Mouse (Mus musculus): ENCODE measurements at regions not wholly inside any gene's neighbourhood (a gene's known extent, or its start where the extent isn't known, plus 50 kb on each side); places are given as distances from the start of the nearest gene placed in this dataset.

GRCm38 (mm10) chr15:27160986-27161385 lies 265.6 kb upstream of the Fbxl7 start:
- H3K27ac ChIP-seq (ENCODE audit: low read depth, low read length): no peak overlapping the region
- no peak for TF ChIP-seq CTCF (IDR thresholded peaks at IDR 0.05; ENCODE audit: low read depth)
- H3K9me3 ChIP-seq (ENCODE audit: control insufficient read depth): no peaks in the 10 kb centered on the region
- 68% methylated on average over 5 of the region's 5 CpGs for WGBS
- no peaks in the 10 kb centered on the region for H3K4me1 ChIP-seq (replicated peaks; ENCODE audit: control insufficient read depth, insufficient read depth, low read length)
- no peaks in the 10 kb centered on the region for H3K36me3 ChIP-seq (ENCODE audit: control insufficient read depth, insufficient read depth)
- no peak overlapping the region for H3K9ac ChIP-seq (ENCODE audit: low read depth, low read length)
- no peak overlapping the region for H3K4me2 ChIP-seq (replicated peaks; ENCODE audit: low read depth)
- H3K27me3 ChIP-seq (replicated peaks; ENCODE audit: control insufficient read depth, insufficient read depth, low read length): no peaks in the 10 kb centered on the region
- no peak overlapping the region for H3K4me3 ChIP-seq (ENCODE audit: low read depth, low read length)
- no peak for ATAC-seq

- Histone ChIP-seq H3K4me3 (ENCODE audit: low read depth, low read length) (no peak overlapping the region), H3K4me2 (replicated peaks; ENCODE audit: low read depth) (no peak overlapping the region), H3K27me3 (replicated peaks; ENCODE audit: control insufficient read depth, insufficient read depth, low read length) (no peaks in the 10 kb centered on the region), H3K4me1 (replicated peaks; ENCODE audit: control insufficient read depth, insufficient read depth, low read length) (no peaks in the 10 kb centered on the region), H3K36me3 (ENCODE audit: control insufficient read depth, insufficient read depth) (no peaks in the 10 kb centered on the region), H3K27ac (ENCODE audit: low read depth, low read length) (no peak overlapping the region), H3K9ac (ENCODE audit: low read depth, low read length) (no peak overlapping the region), H3K9me3 (ENCODE audit: control insufficient read depth) (no peaks in the 10 kb centered on the region)
- no peak for TF ChIP-seq CTCF (IDR thresholded peaks at IDR 0.05; ENCODE audit: low read depth)
- 81% methylated on average over 1 of the region's 1 CpGs for WGBS
- no peak for ATAC-seq
These were observed 272.1 kb upstream of the Fbxl7 start for GRCm38 (mm10) chr15:27167484-27167883.

DNA sequence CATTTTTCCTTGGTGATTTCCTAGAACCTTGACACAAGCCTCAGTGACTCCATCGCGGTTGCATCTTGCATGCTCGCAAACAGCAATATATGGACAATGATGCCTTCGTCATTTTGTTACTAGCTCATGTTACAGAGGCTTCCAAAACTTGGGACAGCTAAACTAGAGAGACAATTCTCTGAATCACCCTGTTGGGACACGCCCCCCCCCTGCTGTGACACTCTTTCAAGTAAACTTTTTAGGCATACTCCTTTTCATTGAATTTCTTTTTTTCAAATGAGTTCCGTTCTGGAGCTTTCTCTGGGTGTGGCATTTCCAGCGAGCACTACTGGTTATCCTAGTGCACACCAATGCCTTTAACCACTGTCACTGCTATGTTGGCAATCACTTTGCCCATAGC lies 274.5 kb upstream of the Fbxl7 start:
- Histone ChIP-seq H3K4me3 (ENCODE audit: low read depth, low read length) (no peak overlapping the region), H3K27me3 (replicated peaks; ENCODE audit: control insufficient read depth, insufficient read depth, low read length) (no peaks in the 10 kb centered on the region), H3K9ac (ENCODE audit: low read depth, low read length) (no peak overlapping the region), H3K27ac (ENCODE audit: low read depth, low read length) (no peak overlapping the region), H3K4me2 (replicated peaks; ENCODE audit: low read depth) (no peak overlapping the region), H3K9me3 (ENCODE audit: control insufficient read depth) (no peaks in the 10 kb centered on the region), H3K4me1 (replicated peaks; ENCODE audit: control insufficient read depth, insufficient read depth, low read length) (no peaks in the 10 kb centered on the region), H3K36me3 (ENCODE audit: control insufficient read depth, insufficient read depth) (no peaks in the 10 kb centered on the region)
- 92% methylated on average over 7 of the region's 7 CpGs for WGBS
- TF ChIP-seq CTCF (IDR thresholded peaks at IDR 0.05; ENCODE audit: low read depth): no peak
- ATAC-seq: no peak

DNA sequence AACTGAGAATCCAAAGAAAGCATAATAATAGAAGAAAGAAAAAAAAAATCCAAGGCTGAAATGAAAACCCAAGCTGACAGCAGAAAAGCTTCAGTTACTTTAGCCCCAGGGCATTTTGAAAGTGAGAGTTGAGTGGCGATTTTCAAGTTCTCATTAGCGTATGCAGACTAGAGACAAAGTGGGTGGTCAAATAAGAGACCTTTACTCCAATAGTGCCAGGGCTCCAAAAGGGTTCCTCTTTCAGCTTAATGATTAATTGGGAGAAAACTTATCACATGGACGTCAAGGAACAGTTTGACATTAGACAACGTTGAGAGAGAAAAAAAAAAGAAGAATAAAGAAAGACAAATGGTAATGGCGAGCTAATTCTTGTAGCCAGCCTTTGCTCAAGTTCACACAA lies 278.1 kb upstream of the Fbxl7 start:
- Histone ChIP-seq H3K9me3 (ENCODE audit: control insufficient read depth) (no peaks in the 10 kb centered on the region), H3K4me1 (replicated peaks; ENCODE audit: control insufficient read depth, insufficient read depth, low read length) (no peaks in the 10 kb centered on the region), H3K9ac (ENCODE audit: low read depth, low read length) (no peak overlapping the region), H3K4me2 (replicated peaks; ENCODE audit: low read depth) (no peak overlapping the region), H3K27me3 (replicated peaks; ENCODE audit: control insufficient read depth, insufficient read depth, low read length) (no peaks in the 10 kb centered on the region), H3K27ac (ENCODE audit: low read depth, low read length) (no peak overlapping the region), H3K36me3 (ENCODE audit: control insufficient read depth, insufficient read depth) (no peaks in the 10 kb centered on the region), H3K4me3 (ENCODE audit: low read depth, low read length) (no peak overlapping the region)
- no peak for ATAC-seq
- whole genome bisulfite sequencing: 38% methylated on average over 5 of the region's 5 CpGs
- TF ChIP-seq CTCF (IDR thresholded peaks at IDR 0.05; ENCODE audit: low read depth): no peak

DNA sequence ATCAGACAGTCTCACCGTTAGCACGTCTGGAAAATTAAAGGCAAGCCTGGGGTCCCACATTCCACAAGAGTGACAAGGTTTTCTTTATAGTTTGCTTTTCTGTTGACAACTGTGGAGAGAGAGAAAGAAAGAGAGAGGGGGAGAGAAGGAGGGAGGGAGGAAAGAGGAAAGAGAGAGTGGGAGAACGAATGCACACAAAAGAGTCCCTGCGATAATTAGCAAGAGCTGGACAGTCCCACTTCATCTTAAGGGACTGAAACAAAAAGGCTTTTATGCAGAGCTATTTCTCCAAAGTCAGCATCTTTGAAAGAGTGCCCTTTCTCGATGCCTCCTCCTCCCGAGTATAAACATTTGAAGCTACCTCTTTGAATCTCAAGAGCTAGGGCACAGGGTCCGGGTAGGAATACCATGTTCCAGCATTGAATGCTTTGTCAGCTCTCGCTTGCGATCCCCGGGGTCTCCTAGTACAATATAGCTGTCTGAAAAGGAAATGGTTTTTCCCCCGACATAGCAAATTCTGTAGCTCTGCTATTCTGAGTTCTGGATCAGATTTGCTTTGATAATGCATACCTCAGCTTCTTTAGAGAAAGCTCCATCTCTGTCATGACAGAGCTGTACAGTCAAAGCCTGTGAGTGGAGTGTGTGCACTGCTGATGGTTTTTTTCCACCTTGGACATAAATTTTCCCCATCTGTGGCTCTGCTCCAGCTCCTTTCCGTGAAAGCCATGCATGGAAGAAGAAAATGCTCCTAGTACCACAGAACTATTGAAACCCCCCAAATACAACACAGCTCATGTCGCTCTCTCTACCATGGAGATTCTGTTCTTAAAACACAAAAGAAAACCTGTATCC lies 282.9 kb upstream of the Fbxl7 start:
- 68% methylated on average over 13 of the region's 13 CpGs for WGBS
- Histone ChIP-seq H3K27ac (ENCODE audit: low read depth, low read length) (no peak overlapping the region), H3K4me1 (replicated peaks; ENCODE audit: control insufficient read depth, insufficient read depth, low read length) (no peaks in the 10 kb centered on the region), H3K4me3 (ENCODE audit: low read depth, low read length) (no peak overlapping the region), H3K9me3 (ENCODE audit: control insufficient read depth) (no peaks in the 10 kb centered on the region), H3K4me2 (replicated peaks; ENCODE audit: low read depth) (no peak overlapping the region; the same call in 1 of the 2 replicates), H3K9ac (ENCODE audit: low read depth, low read length) (no peak overlapping the region), H3K27me3 (replicated peaks; ENCODE audit: control insufficient read depth, insufficient read depth, low read length) (no peaks in the 10 kb centered on the region), H3K36me3 (ENCODE audit: control insufficient read depth, insufficient read depth) (no peaks in the 10 kb centered on the region)
- TF ChIP-seq CTCF (IDR thresholded peaks at IDR 0.05; ENCODE audit: low read depth): no peak
- ATAC-seq: no peak

DNA sequence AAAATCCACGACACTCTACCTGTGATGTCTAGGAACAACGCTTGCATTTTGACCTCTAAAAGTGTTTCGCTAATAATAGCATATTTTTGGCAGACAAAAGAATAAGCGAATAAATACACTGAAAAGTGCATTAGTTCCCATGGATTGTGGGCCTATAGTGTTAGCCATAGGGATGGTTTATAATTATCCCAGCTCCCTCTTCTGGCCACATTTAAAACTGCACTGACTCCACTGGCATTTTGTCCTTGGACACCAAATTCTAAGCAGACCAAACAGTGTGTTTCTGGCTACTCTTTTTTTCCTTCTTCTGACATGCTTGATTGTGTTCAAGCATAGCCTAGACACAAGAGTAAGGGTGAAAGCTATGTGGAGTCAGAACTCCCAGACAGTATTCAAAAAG lies 276.8 kb upstream of the Ank start:
- 43% methylated on average over 4 of the region's 4 CpGs for WGBS
- Histone ChIP-seq H3K4me2 (replicated peaks; ENCODE audit: low read depth) (no peak overlapping the region), H3K9me3 (ENCODE audit: control insufficient read depth) (no peaks in the 10 kb centered on the region), H3K27ac (ENCODE audit: low read depth, low read length) (no peak overlapping the region), H3K27me3 (replicated peaks; ENCODE audit: control insufficient read depth, insufficient read depth, low read length) (no peaks in the 10 kb centered on the region), H3K36me3 (ENCODE audit: control insufficient read depth, insufficient read depth) (no peaks in the 10 kb centered on the region), H3K4me3 (ENCODE audit: low read depth, low read length) (no peak overlapping the region), H3K9ac (ENCODE audit: low read depth, low read length) (no peak overlapping the region), H3K4me1 (replicated peaks; ENCODE audit: control insufficient read depth, insufficient read depth, low read length) (no peaks in the 10 kb centered on the region)
- peak; percentile 80 for TF ChIP-seq CTCF (IDR thresholded peaks at IDR 0.05; ENCODE audit: low read depth)
- no peak for ATAC-seq
